Mouse (Mus musculus): ENCODE results near the gene Adamts5. TPM values are rescaled to one million over a fixed set of nuclear protein-coding genes. Genes with fewer than 3 reads are reported as not detected.

Gene Adamts5
- total RNA-seq (2023), result 0.14 and 0.28 TPM in 2 replicates

DNA sequence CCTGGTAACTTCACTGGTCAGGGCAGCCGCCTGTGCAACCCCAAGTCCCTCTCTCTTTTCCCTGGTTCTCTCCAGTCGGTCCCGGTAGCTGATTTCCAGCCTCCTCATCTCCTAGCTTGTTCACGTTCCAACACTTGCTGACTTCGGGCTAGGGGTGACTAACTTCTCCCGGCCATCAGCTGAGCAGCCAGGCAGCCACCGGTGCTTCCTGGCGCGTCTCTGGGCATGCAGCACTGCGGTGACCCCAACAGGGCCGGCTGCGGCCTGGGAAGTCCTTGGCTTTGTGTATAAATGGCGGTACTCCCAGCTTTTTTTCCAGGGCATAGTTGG lies at the start of gene Adamts5:
Gene Adamts5, minus strand, starts transcription at position 248 of the 330 bp plus-strand sequence.

Other genes starting within 250 kb of the Adamts5 start
- gene Adamts1, start 98.7 kb downstream of the Adamts5 start, total RNA-seq (2023), result 0.13 TPM in 1 of 2 replicates, not detected in the other

Data from neutrophil, adult 65 days (primary cell).